Mouse (Mus musculus): Measurements from ENCODE around the gene Ovca2. TPM values are rescaled to one million over a fixed set of nuclear protein-coding genes. Genes with fewer than 3 reads are reported as not detected.

Gene Ovca2
- polyA plus RNA-seq, 1 experiment from 2014 or later: 25.1 TPM

DNA sequence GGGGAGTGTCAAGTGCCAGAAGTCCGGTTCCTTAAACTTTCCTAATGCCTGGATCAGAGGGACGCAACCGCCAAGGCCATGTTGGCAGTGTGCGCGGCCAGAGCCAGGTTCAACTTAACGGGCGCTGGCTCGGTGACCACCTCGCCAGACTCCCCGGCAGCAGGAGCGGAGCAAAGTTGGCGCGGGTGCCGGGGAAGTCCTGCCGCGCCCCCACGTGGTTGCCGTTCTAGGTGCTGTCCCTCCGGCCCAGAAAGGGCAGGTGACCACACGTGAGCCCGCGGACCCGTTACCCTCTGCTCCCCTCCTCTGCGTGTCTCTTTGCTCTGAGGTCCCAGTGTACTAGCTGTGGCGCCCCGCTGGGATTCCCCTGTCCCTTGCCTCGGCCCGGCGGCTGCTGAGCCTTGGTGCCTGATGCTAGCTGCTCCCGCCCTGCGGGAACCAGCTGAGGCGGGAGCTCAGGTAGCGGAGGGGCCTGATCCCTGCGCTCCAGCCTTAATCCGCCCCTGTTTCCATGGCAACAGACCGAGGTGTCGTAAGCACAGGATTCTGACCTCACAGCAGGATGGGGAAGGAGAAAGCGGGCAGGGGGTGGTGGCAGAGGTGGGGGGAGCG, 16.3 kb upstream of the Ovca2 start:
- peak overlapping the region; percentile 48; the same call in 1 of the 2 replicates for H3K9ac ChIP-seq
- no peaks in the 10 kb centered on the region for H3K9me3 ChIP-seq (replicated peaks)
- peaks cover 62% of the 10 kb centered on the region for H3K4me1 ChIP-seq
- no peaks in the 10 kb centered on the region for H3K36me3 ChIP-seq
- WGBS: under 1% methylated on average over 39 of the region's 39 CpGs
- peak overlapping the region; percentile 93 for H3K4me2 ChIP-seq (replicated peaks)
- H3K27me3 ChIP-seq: peaks cover 75% of the 10 kb centered on the region
- H3K4me3 ChIP-seq (replicated peaks): peak overlapping the region; percentile 62
- ATAC-seq (ENCODE audit: insufficient number of reproducible peaks, low FRiP score, low TSS enrichment, low read depth): no peak
- H3K27ac ChIP-seq (replicated peaks): no peak overlapping the region

DNA sequence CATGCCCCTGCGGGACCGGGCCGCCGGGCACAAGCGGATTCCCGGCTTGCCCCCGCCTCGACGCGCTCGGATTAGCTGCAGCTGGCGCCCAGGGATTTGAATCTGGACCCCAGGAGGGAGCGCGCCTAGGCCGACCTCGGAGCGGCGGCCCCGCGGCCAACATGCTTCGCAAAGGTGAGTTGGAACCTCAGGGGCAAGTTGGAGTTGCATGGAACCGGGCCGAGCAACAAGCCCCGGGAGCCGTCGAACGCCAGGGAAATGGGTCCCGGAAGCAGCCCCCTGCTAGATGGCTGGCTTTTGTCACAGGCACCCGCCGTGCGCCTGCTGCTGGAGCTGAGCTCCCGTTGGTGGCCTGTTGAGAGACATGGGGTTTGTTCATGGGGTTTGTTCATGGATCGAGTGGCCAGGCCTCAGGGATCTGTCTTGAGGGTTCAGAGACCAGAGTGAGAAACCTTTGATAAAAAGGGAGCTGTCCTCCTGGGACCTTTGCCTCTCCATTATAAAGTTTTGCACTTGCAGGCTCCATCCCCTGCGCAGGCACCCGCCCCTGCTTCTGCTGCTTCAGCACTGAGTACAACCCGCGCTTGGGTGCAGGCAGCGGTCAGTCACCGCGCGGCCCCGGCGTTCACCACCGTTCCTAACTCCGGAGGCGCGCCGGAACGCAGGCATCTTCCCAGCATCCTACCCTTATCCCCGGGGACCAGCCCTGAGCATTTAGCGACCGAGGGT, 15.7 kb upstream of the Ovca2 start:
- peaks cover 75% of the 10 kb centered on the region for H3K27me3 ChIP-seq

DNA sequence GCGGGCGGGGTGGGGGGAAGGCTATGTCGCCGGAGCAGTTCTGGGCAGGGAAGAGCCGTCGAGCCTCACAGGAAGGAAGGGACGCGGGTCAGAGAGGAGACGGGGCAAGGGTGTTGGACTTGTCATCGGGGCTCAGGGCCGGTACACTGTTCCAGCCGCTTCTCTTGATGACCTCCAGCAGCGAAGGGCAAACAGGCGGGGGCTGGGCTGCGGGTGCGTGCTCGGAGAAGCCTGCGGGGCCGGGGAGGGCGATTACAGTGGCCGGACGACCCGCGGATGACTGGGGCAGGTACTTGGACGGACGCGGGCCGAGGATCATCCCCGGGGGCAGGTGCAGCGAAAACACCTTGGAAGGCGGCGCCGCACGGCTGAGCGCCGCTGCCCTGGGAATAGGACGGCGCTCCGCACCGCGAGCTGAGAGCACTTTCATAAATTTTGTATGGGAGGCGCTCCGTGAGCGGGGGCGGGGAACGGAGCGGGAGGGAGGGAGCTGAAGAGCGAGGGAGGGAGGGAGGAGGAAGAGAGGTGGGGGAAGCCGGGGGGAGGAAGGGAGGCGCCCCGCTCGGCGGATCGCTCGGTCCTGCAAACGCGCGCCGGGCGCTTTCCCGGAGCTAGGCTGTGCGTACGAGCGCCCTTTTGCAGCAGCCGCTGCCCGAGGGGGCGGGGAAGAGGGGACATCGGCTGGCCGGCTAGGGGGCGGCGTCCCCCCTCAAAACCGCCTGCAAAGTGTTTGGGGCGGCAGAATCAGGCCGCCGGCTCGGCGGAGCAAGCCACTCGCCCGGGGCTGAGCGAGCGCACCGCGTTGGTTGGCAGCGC, 14.8 kb upstream of the Ovca2 start, which contains the start of gene Rtn4rl1:
Gene Rtn4rl1 (plus strand): TSS at position 528 of the 816 bp plus-strand sequence.
- peak within 1 kb of the TSS; percentile 65; the same call in 1 of the 2 replicates for H3K27ac ChIP-seq (replicated peaks)
- H3K9ac ChIP-seq: peak within 1 kb of the TSS; percentile 48
- H3K4me3 ChIP-seq (replicated peaks): peak within 1 kb of the TSS; percentile 62
- H3K9me3 ChIP-seq (replicated peaks): no peaks in the 10 kb centered on the region
- peak within 1 kb of the TSS; percentile 93 for H3K4me2 ChIP-seq (replicated peaks)
- ATAC-seq (ENCODE audit: insufficient number of reproducible peaks, low FRiP score, low TSS enrichment, low read depth): peak; percentile 30
- H3K4me1 ChIP-seq: peaks cover 66% of the 10 kb centered on the region
- WGBS: under 1% methylated on average over 63 of the region's 84 CpGs
- H3K27me3 ChIP-seq: peaks cover 70% of the 10 kb centered on the region
- H3K36me3 ChIP-seq: no peaks in the 10 kb centered on the region

More for the DNA sequence above, 15.7 kb upstream of the Ovca2 start:
- Histone ChIP-seq H3K4me1 (peaks cover 64% of the 10 kb centered on the region), H3K9ac (peak overlapping the region; percentile 48), H3K27ac (replicated peaks) (no peak overlapping the region), H3K36me3 (no peaks in the 10 kb centered on the region), H3K4me3 (replicated peaks) (peak overlapping the region; percentile 62), H3K4me2 (replicated peaks) (peak overlapping the region; percentile 93), H3K9me3 (replicated peaks) (no peaks in the 10 kb centered on the region)
- WGBS: under 1% methylated on average over 52 of the region's 52 CpGs
- no peak for ATAC-seq (ENCODE audit: insufficient number of reproducible peaks, low FRiP score, low TSS enrichment, low read depth)

GRCm38 (mm10) chr11:75192336-75193214, 13.9 kb upstream of the Ovca2 start:
- peaks cover 63% of the 10 kb centered on the region for H3K27me3 ChIP-seq

GRCm38 (mm10) chr11:75191841-75192240, 13.2 kb upstream of the Ovca2 start:
- Histone ChIP-seq H3K9ac (no peak overlapping the region), H3K27me3 (peaks cover 57% of the 10 kb centered on the region), H3K4me2 (replicated peaks) (no peak overlapping the region), H3K36me3 (no peaks in the 10 kb centered on the region), H3K4me1 (peaks cover 66% of the 10 kb centered on the region), H3K4me3 (replicated peaks) (no peak overlapping the region), H3K27ac (replicated peaks) (no peak overlapping the region), H3K9me3 (replicated peaks) (no peaks in the 10 kb centered on the region)
- 47% methylated on average over 6 of the region's 6 CpGs for WGBS
- no peak for ATAC-seq (ENCODE audit: insufficient number of reproducible peaks, low FRiP score, low TSS enrichment, low read depth)

More at GRCm38 (mm10) chr11:75192336-75193214, 13.9 kb upstream of the Ovca2 start:
- 22% methylated on average over 13 of the region's 13 CpGs for WGBS
- H3K27ac ChIP-seq (replicated peaks): no peak overlapping the region
- ATAC-seq (ENCODE audit: insufficient number of reproducible peaks, low FRiP score, low TSS enrichment, low read depth): 0 out of 2 replicates have a peak, but pooled peaks have one; percentile 35
- peak overlapping the region; percentile 93 for H3K4me2 ChIP-seq (replicated peaks)
- peaks cover 66% of the 10 kb centered on the region for H3K4me1 ChIP-seq
- H3K4me3 ChIP-seq (replicated peaks): peak overlapping the region; percentile 62
- 0 out of 2 replicates have a peak overlapping the region, but pooled peaks have one; percentile 48 for H3K9ac ChIP-seq
- H3K36me3 ChIP-seq: no peaks in the 10 kb centered on the region
- H3K9me3 ChIP-seq (replicated peaks): no peaks in the 10 kb centered on the region

GRCm38 (mm10) chr11:75190905-75191441, 12.3 kb upstream of the Ovca2 start, which contains the start of gene Dph1:
Gene Dph1 (minus strand): TSS chr11:75191241.
- Histone ChIP-seq H3K4me3 (replicated peaks) (peak within 1 kb of the TSS; percentile 91), H3K36me3 (no peaks in the 10 kb centered on the region), H3K4me1 (peaks cover 62% of the 10 kb centered on the region), H3K9me3 (replicated peaks) (no peaks in the 10 kb centered on the region), H3K27ac (replicated peaks) (0 out of 2 replicates have a peak within 1 kb of the TSS, but pooled peaks have one; percentile 23), H3K9ac (peak within 1 kb of the TSS; percentile 54), H3K4me2 (replicated peaks) (peak within 1 kb of the TSS; percentile 85), H3K27me3 (peaks cover 49% of the 10 kb centered on the region)
- no peak for ATAC-seq (ENCODE audit: insufficient number of reproducible peaks, low FRiP score, low TSS enrichment, low read depth)
- 38% methylated on average over 5 of the region's 5 CpGs for WGBS

DNA sequence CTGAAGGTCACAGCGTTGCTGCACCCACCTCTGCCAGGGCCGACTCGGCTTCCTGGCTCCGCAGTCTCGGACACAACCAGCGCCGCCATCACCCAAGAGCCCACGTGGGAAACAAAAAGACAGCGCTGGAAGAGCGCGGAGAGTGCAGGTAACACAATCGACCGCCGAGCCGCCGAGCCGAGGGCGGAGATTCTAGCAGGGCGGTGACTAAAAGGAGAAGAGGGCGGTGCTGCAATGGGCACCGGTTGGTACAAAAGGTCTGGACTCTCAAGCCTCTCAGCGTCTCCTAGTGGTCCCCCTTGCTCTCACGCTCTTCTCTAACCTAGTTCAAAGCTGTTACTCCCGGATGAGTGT, 11.7 kb upstream of the Ovca2 start:
- H3K4me2 ChIP-seq (replicated peaks): peak overlapping the region; percentile 85
- peaks cover 56% of the 10 kb centered on the region for H3K4me1 ChIP-seq
- H3K27ac ChIP-seq (replicated peaks): 0 out of 2 replicates have a peak overlapping the region, but pooled peaks have one; percentile 23
- peak overlapping the region; percentile 54 for H3K9ac ChIP-seq
- H3K4me3 ChIP-seq (replicated peaks): peak overlapping the region; percentile 91
- H3K27me3 ChIP-seq: peaks cover 42% of the 10 kb centered on the region
- no peaks in the 10 kb centered on the region for H3K9me3 ChIP-seq (replicated peaks)
- WGBS: under 1% methylated on average over 24 of the region's 24 CpGs
- no peaks in the 10 kb centered on the region for H3K36me3 ChIP-seq
- ATAC-seq (ENCODE audit: insufficient number of reproducible peaks, low FRiP score, low TSS enrichment, low read depth): peak; percentile 70

- 1% methylated on average over 22 of the region's 22 CpGs for WGBS
- Histone ChIP-seq H3K27me3 (peaks cover 37% of the 10 kb centered on the region), H3K27ac (replicated peaks) (no peak overlapping the region), H3K36me3 (no peaks in the 10 kb centered on the region), H3K9ac (peak overlapping the region; percentile 54), H3K9me3 (replicated peaks) (no peaks in the 10 kb centered on the region), H3K4me2 (replicated peaks) (peak overlapping the region; percentile 85), H3K4me3 (replicated peaks) (peak overlapping the region; percentile 91), H3K4me1 (peaks cover 52% of the 10 kb centered on the region)
- no peak for ATAC-seq (ENCODE audit: insufficient number of reproducible peaks, low FRiP score, low TSS enrichment, low read depth)
Measured at GRCm38 (mm10) chr11:75189713-75190370, 11.2 kb upstream of the Ovca2 start.

DNA sequence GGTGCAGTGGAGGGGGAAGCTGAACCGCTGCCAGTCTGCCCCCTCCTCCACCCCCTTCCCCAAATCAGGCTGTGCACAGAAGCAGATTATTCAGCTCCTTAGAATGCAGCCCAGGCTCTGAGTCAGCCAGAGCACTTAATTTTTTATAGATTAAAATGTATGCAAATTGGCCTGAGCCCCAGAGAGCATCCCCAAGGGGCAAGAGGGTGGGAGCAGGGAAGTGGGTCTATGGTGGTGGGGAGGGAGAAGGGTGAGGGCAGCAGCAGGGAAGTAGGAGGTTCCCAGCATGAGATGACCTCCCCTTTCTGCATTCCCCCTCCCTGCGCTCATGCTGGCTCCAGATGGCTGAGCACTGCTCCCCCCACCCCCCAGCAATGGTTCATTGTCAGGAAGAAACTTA, 6.4 kb upstream of the Ovca2 start:
- Histone ChIP-seq H3K4me3 (replicated peaks) (no peak overlapping the region), H3K9me3 (replicated peaks) (no peaks in the 10 kb centered on the region), H3K27ac (replicated peaks) (no peak overlapping the region; the same call in 1 of the 2 replicates), H3K4me2 (replicated peaks) (no peak overlapping the region), H3K27me3 (no peaks in the 10 kb centered on the region), H3K36me3 (peaks cover 41% of the 10 kb centered on the region), H3K9ac (no peak overlapping the region), H3K4me1 (peaks cover 13% of the 10 kb centered on the region)
- no peak for ATAC-seq (ENCODE audit: insufficient number of reproducible peaks, low FRiP score, low TSS enrichment, low read depth)
- WGBS: 74% methylated on average over 2 of the region's 2 CpGs

All from embryonic facial prominence, embryonic 15.5 days (tissue).